Mouse (Mus musculus): ENCODE measurements around the gene Tm4sf5.

DNA sequence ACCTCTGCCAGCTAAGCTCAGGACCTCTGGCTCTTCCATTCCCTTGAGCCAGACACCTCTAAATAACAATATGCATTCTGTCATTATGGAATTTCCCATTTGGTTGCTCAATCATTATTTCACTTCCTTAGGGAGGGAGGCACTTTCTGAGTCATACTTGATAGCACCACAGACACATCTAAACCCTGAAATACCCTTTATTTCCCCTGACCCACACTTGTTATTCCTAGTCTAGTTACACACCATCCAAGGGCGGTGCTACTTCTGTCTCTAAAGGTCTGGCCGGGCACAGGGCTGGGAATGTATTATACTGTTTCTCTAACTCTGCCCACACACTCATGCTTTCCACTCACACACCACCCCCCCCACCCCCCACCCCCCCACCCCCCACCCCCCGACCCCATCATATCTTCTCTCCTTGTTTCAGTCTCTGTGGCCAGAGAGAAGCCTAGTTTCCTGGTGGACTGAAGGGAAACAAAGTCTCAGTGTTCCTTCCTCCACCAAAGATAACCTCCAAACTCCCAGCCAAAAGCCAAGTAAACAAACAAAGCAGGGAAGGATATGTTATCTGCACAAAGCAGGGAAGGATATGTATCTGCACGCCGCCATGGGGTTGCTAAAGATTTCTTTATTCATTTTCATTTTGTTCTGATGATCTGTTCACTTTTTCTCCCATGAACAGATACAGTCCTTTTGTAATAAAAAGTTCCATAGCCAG, 37.0 kb upstream of the Tm4sf5 start:
- TF ChIP-seq CTCF (IDR thresholded peaks at IDR 0.05; ENCODE audit: borderline replicate concordance, control insufficient read depth, extremely low read depth, insufficient read depth, low read length, poor library complexity) (no peak), POLR2A (IDR thresholded peaks at IDR 0.05; ENCODE audit: control insufficient read depth, extremely low read depth, insufficient read depth, low read length, poor library complexity) (no peak)

Data from thymus, adult 2 months (tissue).